Mouse (Mus musculus) kidney, adult 2 months (tissue): ENCODE measurements around the gene Fancg. TPM values are rescaled to one million over a fixed set of nuclear protein-coding genes. Genes with fewer than 3 reads are reported as not detected.

Experiments
- DNase-seq: peaks from one replicate; pipeline ENCODE4 v3.0.0; 2021
- H3K27ac ChIP-seq: fragments of 200-500 bp; 2 replicates; pipeline ENCODE4 v1.5.1; 2012; ENCODE audit warnings: low read depth, low read length, control low read depth, inconsistent platforms; ENCODE audit not compliant: insufficient read depth
- H3K27me3 ChIP-seq: fragments of 200-500 bp; replicated peaks from 2 replicates; pipeline ENCODE4 v1.6.1; 2012; ENCODE audit warnings: mild to moderate bottlenecking, moderate library complexity, low read length, inconsistent platforms; ENCODE audit not compliant: control insufficient read depth, insufficient read depth
- H3K36me3 ChIP-seq: fragments of 200-500 bp; 2 replicates; pipeline ENCODE4 v1.6.1; 2012; ENCODE audit warnings: mild to moderate bottlenecking, moderate library complexity, low read length, inconsistent platforms; ENCODE audit not compliant: control insufficient read depth, insufficient read depth
- H3K4me1 ChIP-seq: fragments of 200-500 bp; 2 replicates; pipeline ENCODE4 v1.6.1; 2011; ENCODE audit warnings: low read length; ENCODE audit not compliant: control insufficient read depth, insufficient read depth
- H3K4me3 ChIP-seq: fragments of 200-500 bp; 2 replicates; pipeline ENCODE4 v1.5.1; 2011; ENCODE audit warnings: mild to moderate bottlenecking, low read depth, low read length, control low read depth; ENCODE audit not compliant: insufficient read depth
- CTCF ChIP-seq: fragments of 200-500 bp; conservative IDR thresholded peaks from 2 replicates; pipeline ENCODE4 v1.5.1; 2011; ENCODE audit warnings: low read depth, mild to moderate bottlenecking, control low read depth, low read length, moderate library complexity, mixed read lengths; ENCODE audit not compliant: insufficient read depth, insufficient read length
- POLR2A ChIP-seq: fragments of 200-500 bp; IDR thresholded peaks from one replicate; pipeline ENCODE4 v1.6.1; 2011; ENCODE audit warnings: low read depth, low read length, control low read depth
- WGBS: fragments of 180-500 bp; shearing (Covaris S2); methylation state at CpG from one replicate; pipeline ENCODE4 v1.1.7; 2018; 5-methylcytosine and 5-hydroxymethylcytosine counted together
- polyA plus RNA-seq: library from polyadenylated mRNA; depleted of rRNA; stranded (reverse); fragments of >200 nt; gene quantifications from 2 replicates; pipeline ENCODE4 v1.2.3, GENCODE M21; 2012

Fancg gene
- polyA plus RNA-seq, 1 experiment: 6.8 TPM

DNA sequence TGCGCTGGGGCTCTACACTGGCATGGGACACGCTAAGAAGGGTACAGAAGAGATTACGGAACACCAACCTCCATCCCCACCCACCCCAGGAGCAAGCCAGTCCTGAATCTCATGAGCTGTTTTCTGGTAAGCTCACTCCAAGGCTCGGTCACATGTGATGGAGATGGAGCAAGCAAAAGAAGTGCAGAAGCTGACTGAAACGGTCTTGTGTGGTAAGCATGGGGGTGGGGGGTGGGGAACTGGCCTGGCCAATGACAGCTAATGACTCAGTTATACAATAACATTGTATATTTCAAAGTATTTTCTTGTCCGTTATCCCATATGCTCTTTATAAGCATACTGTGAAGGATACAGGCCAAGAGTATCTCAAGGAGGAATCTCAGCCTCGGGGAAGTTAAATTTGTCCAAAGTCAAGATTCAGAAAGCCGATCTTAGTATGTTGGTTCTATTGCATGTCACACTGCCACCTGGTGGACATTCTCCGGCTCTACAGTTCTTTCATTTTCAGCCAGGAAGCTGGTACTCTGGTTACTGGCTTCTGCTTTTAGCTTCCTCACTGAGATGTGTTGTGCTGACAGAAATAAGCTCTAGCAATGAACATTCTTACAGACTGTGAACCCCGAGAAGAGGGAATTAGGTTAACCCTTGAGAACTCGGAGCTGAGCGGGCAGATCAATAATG is 45.1 kb downstream of the Fancg start:
- 20% methylated on average over 12 of the region's 12 CpGs for WGBS
- H3K27me3 ChIP-seq: no peaks in the 10 kb centered on the region
- DNase-seq: peak; percentile 62
- no peaks in the 10 kb centered on the region for H3K4me1 ChIP-seq
- TF ChIP-seq CTCF (peak; percentile 46), POLR2A (no peak)
- H3K36me3 ChIP-seq: no peaks in the 10 kb centered on the region
- no peak overlapping the region for H3K27ac ChIP-seq
- H3K4me3 ChIP-seq: no peak overlapping the region

DNA sequence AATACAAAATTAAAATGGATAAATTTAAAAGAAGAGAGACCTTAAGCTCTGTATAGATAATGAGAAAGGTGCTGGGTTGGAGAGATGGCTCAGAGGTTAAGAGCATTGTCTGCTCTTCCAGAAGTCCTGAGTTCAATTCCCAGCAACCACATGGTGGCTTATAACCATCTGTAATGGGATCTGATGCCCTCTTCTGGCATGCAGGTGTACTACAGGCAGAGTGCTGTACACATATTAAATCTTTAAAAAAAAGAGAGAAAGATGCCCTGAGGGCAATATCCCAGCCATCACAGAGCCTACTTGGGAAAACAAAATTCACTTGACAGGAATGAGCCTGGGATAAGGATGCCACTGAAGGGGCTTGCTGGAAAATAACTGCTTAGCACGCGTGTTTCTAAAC is 46.8 kb downstream of the Fancg start:
- no peaks in the 10 kb centered on the region for H3K27me3 ChIP-seq
- no peak overlapping the region for H3K27ac ChIP-seq
- WGBS: 94% methylated on average over 2 of the region's 2 CpGs
- H3K4me1 ChIP-seq: no peaks in the 10 kb centered on the region
- no peak overlapping the region for H3K4me3 ChIP-seq
- no peaks in the 10 kb centered on the region for H3K36me3 ChIP-seq
- TF ChIP-seq CTCF: 0 out of 2 replicates have a peak, but pooled peaks have one; percentile 4
- TF ChIP-seq POLR2A: no peak
- no peak for DNase-seq

DNA sequence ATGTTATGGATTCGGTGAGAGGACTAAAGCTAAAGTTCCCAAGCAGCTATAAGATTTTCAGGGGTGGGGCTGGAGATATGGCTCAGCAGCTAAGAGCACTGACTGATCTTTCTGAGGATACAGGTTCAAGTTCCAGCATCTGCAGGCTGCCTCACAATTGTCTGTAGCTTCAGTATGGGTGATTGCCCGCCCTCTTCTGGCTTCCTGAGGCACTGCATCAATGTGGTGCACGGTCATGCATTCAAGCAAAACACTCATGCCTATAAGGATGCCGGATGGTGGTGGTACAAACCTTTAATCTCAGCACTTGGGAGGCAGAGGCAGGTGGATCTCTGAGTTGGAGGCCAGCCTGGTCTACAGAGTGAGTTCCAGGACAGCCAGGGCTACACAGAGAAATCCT is 48.7 kb downstream of the Fancg start:
- Histone ChIP-seq H3K4me3 (no peak overlapping the region), H3K36me3 (no peaks in the 10 kb centered on the region), H3K4me1 (no peaks in the 10 kb centered on the region), H3K27me3 (no peaks in the 10 kb centered on the region), H3K27ac (no peak overlapping the region)
- peak; percentile 75 for DNase-seq
- 26% methylated on average over 4 of the region's 4 CpGs for WGBS
- TF ChIP-seq POLR2A (no peak), CTCF (peak; percentile 85)

DNA sequence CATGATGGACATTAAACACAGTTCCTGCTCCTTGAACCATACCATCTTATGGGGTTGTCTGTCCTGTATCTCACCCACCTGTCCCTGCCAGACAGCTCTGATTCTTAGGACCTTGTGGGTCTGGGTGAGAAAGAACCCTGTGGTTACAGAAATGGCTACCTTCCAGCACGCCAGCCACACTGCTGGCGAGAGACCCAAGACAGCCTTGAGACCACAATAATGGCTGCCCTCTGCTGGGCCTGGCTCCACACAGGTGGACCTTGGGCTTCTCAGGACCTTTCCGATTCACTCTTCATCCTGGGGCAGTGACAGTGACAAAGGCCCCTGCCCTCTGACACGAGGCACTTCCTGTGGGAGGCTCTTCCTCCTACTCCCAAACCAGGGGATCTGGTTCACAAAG is 50.9 kb downstream of the Fancg start:
- no peaks in the 10 kb centered on the region for H3K27me3 ChIP-seq
- WGBS: 58% methylated on average over 4 of the region's 4 CpGs
- no peaks in the 10 kb centered on the region for H3K4me1 ChIP-seq
- TF ChIP-seq POLR2A: no peak
- TF ChIP-seq CTCF: no peak
- no peak for DNase-seq
- H3K36me3 ChIP-seq: no peaks in the 10 kb centered on the region
- no peak overlapping the region for H3K4me3 ChIP-seq
- no peak overlapping the region for H3K27ac ChIP-seq

DNA sequence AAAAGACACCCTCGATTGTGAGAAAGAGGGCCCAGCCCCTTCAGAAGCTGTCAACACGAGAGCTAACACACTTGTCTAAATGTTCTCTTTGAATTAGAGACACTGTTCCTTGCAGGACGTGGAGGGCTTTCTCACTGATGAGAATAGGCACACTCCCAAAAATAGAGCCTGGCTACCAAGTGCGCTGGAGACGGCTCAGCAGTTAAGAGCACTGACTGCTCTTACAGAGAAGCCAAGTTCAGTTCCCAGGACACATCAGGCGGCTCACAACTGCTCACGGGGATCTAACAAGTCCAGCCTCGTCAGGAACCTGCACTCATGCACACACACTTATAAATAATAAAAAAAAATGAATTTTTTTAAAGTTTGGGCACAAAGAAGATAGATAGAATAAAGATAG is 51.4 kb downstream of the Fancg start:
- H3K27me3 ChIP-seq: no peaks in the 10 kb centered on the region
- H3K4me1 ChIP-seq: no peaks in the 10 kb centered on the region
- no peaks in the 10 kb centered on the region for H3K36me3 ChIP-seq
- H3K27ac ChIP-seq: no peak overlapping the region
- TF ChIP-seq CTCF (no peak), POLR2A (no peak)
- H3K4me3 ChIP-seq: no peak overlapping the region
- WGBS: 76% methylated on average over 8 of the region's 8 CpGs
- no peak for DNase-seq

DNA sequence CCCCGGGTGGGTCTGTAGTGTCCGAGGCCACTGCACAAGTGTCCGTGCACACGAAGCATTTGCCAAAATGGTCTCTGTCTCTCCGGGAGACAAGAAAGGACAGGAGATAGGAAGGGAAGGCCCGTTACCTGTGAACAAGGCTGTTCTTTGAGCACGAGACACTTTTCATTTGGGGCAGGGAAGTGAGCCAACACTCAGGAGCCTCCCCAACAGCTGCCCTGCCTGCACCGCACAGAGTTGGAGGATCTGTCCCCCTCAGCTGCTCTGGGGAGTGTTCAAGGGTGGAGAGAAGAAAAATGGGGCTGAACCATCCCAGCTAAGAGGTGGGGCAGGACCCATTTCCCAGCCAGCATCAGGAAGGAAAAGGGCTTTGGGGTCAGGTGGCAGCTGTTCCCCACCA is 52.3 kb downstream of the Fancg start:
- Histone ChIP-seq H3K36me3 (no peaks in the 10 kb centered on the region), H3K4me1 (no peaks in the 10 kb centered on the region), H3K27ac (no peak overlapping the region), H3K27me3 (no peaks in the 10 kb centered on the region), H3K4me3 (no peak overlapping the region)
- 79% methylated on average over 8 of the region's 8 CpGs for WGBS
- no peak for DNase-seq
- TF ChIP-seq CTCF (no peak), POLR2A (no peak)

DNA sequence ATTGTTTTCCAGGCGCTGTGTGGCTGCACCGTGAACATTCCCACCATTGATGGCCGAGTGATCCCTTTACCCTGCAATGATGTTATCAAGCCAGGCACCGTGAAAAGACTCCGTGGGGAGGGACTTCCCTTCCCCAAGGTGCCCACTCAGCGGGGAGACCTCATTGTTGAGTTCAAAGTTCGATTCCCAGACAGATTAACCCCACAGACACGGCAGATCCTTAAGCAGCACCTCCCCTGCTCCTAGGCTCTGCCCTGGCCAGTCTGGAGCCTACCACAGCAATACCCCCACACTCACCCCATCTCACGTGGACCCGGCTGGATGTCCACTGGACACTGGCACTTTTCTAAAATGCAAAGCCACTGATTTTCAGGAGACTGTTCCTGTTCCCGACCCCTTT is 53.0 kb downstream of the Fancg start:
- Histone ChIP-seq H3K27me3 (no peaks in the 10 kb centered on the region), H3K4me1 (no peaks in the 10 kb centered on the region), H3K4me3 (no peak overlapping the region), H3K27ac (no peak overlapping the region), H3K36me3 (no peaks in the 10 kb centered on the region)
- DNase-seq: peak; percentile 67
- 64% methylated on average over 11 of the region's 11 CpGs for WGBS
- TF ChIP-seq CTCF (no peak), POLR2A (no peak)

DNA sequence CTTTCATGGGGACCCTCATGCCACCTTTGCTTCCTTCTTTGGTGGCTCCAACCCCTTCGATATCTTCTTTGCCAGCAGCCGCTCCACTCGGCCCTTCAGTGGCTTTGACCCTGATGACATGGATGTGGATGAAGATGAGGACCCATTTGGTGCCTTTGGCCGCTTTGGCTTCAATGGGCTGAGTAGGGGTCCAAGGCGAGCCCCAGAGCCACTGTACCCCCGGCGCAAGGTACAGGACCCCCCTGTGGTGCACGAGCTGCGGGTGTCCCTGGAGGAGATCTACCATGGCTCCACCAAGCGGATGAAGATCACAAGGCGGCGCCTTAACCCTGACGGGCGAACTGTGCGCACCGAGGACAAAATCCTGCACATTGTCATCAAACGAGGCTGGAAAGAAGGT is 53.7 kb downstream of the Fancg start:
- H3K4me3 ChIP-seq: no peak overlapping the region
- no peak for DNase-seq
- no peaks in the 10 kb centered on the region for H3K4me1 ChIP-seq
- 95% methylated on average over 17 of the region's 17 CpGs for WGBS
- H3K36me3 ChIP-seq: no peaks in the 10 kb centered on the region
- no peak overlapping the region for H3K27ac ChIP-seq
- TF ChIP-seq POLR2A: no peak
- no peak for TF ChIP-seq CTCF
- no peaks in the 10 kb centered on the region for H3K27me3 ChIP-seq
